Mouse (Mus musculus) frontal cortex, adult 2 months (tissue): ENCODE measurements around the gene Ssr2. TPM values are rescaled to one million over a fixed set of nuclear protein-coding genes. Genes with fewer than 3 reads are reported as not detected.
"Not testable (repeated sequence)": the region's sequence is repeated elsewhere in the genome, so short reads cannot be mapped to it uniquely, and the experiment has no call there.

ENCODE experiments used
- DNase-seq, 2 experiments: peaks; one replicate each; pipeline ENCODE4 v3.0.0; 2022; ENCODE audit warnings: low spot score in 1 of 2; ENCODE audit errors: extremely low spot score in 1 of 2
- polyA plus RNA-seq: library from polyadenylated mRNA; depleted of rRNA; stranded (reverse); fragments of >200 nt; gene quantifications from 2 replicates; pipeline ENCODE4 v1.2.3, GENCODE M21; 2012

Gene Ssr2
- polyA plus RNA-seq, 1 experiment = 111 TPM

DNA sequence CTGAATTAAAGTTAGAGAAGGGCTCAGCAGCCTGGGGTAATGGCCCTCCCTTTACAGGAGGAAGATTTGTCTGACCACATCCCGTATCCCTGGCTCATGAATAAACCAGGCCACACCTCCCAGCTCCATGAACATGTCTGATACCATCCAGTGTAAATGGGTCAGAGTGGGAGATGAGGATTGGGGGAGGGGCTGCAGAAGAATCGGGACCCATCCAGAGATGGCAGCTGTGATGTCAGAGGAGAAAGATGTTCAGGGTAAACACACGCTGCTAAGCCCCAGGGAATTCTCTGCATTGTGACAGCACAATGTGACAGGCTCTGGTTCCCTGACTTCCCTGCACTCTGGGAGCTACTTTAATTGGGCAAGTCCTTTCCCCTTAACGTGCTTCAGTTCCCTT lies 12.2 kb upstream of the Ssr2 start:
- no peak for DNase-seq

DNA sequence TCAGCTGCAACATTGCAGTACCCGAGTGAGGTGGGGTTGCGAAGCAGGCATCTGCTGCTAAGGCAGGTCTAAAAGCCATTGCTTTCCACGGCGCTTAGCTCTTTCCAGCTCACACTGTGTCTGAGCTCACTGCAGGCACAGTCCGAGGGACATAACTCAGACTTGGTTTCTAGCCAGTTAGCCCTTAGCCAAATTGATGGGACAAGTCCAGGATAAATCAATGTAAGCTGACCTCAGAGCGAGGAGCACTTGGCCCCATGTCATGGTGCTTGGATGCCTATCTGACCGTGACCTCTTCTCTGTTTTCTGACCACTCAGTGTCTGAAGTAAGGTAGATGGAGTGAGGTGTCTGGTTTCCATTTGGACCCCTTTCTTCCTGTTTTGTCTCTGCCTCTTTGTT lies 11.7 kb upstream of the Ssr2 start:
- no peak for DNase-seq

DNA sequence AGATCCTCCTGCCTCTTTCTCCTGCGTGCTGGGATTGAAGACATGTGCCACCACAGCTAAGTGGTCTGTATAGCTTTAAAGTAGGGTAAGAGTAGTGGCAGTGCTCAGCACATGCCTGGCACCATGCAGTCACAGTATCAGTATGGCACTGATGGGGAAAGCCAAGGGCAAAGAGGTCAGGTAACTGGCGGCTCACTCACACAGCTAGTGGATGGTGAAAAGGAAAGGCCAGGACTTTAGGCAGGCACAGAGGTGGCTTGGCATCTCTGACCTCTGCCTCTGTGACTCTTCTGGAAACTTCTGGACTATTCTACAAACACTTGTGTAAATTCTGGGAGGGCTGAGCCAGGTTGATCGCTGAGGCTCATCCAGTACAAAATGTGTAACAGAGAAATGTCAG lies 9.6 kb upstream of the Ssr2 start:
- no peak for DNase-seq

DNA sequence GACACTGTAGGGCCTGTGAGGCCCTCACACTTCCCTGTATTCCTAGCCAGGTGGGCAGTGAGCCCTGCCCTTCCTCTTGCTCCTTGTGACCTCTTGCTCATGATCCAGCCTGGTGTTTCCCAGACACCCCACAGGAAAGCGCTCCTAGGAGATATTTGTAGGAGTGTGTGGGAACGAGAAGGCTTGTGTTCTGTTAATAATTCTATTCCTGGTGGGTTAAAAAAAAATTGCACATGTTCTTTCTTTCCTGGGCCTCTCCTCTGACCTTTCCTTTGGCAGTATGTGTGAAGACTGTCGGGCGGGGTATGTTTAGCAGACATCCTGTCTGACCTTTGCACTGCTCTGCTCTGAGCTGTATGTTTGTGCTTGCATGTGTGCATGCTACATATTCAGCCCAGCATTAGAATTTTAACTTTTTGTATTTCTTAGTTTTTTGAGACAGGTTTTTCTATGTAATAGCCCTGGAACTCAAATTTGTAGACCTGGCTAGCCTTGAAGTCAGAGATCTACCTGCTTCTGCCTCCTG lies 9.1 kb upstream of the Ssr2 start:
- DNase-seq = no peak

DNA sequence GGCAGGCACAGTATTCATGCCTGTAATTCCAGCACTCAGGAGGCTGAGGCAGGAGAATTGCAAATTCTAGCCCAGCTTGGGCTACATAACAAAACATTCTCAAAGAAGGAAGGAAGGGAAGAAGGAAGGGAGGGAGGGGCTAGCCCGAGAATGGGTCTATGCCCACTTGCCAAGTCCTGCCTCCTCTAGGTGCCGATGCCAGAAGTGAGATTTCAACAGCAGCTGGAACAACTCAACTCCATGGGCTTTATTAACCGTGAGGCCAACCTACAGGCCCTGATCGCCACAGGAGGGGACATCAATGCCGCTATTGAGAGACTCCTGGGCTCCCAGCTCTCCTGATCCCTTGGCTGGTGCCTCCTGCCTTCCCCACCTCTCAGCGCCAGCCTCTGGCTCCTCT lies 7.8 kb upstream of the Ssr2 start:
- no peak for DNase-seq

DNA sequence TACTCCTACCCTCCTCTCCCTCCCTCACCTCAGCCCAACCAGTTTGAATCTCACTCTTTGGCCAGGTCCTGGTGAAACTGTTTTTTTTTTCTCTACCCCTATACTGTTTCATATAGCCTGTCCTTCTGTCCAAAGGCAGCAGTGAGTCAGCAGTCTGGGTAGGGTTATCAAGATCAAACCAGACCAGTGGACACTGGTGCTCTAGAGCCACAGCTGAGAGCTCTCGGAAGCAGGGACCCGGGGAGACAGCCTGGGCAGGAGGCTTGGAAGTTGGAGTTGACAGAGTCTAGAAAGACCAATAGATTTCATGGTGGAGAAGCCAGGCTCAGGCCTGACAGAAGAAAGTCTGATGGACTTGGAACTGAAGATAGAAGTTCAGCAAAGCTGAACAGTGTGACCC lies 7.1 kb upstream of the Ssr2 start:
- DNase-seq = no peak

DNA sequence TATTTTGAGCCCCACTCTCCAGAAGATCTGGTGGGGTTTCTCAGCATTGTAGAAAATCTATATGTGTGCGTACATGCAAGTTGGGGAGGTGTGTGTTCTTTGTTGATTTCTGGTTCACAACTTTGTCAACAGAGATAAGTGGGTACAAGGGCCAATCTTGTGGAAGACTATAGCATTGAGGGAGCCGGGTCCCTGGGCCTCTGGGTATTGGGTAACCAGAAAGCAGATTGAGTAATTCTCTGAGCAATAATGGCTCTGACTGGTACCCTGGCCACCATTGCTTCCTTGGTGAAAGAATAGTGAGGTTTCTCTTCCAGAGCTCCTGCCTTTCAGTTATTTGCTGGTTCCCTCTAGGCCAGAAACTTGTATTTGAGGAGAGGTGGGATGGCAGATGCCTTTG lies 6.6 kb upstream of the Ssr2 start:
- DNase-seq = no peak

DNA sequence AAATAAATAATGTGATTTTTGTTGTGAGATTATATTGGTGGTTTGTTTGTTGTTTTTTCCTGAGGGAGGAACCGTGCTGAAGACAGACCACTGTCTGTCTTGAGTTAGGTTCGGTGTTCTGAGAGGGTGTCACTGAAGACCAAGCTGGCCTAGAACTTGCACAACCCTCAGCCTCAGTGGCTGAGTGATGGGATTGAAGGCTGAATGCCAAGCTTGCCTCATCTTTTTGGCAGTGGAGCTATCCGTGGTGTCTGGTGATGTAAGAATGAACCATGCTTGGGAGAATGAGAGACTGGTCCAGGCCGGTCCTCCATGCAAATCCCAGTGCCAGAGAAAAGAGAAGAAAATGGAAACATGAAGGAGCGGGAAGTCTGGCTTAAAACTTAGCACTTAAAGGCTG lies 6.0 kb upstream of the Ssr2 start:
- no peak for DNase-seq

DNA sequence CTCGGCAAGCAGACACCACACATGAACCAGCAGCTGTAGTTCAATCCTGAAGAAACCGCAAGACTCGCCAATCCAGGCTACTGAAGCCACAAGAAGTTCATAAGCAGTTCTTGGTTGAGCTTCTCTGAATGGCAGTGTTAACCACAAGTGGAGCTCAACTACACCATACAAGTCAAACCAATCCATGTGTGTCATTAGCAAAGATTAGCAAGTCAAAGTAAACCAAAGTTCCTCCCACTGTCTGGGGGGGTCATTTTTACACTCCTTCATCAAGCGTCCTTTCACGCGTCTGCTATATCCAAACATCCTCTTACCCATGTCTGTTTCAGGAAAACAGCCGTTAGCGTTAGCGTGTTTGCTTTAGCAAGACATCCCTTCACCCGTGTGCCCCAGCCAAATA lies 5.3 kb upstream of the Ssr2 start:
- no peak for DNase-seq

DNA sequence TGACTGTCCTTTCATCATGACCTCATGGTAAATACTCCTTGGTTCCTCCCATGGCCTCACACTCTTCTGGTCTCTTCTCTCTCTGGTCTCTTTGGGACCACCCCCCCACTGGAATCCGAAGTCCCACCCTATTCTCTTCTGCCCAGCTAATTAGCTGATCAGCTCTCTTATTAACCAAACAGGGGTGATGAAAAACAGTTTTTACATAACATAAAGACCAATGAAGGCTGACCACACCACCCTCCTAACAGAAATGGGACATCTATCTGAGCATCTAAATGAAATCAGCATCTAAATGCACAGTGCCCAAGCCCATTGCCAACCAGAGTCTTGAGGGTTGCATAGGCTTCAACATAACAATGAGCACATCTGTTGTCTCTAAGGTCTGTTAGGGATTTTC lies 3.8 kb upstream of the Ssr2 start:
- DNase-seq = no peak

DNA sequence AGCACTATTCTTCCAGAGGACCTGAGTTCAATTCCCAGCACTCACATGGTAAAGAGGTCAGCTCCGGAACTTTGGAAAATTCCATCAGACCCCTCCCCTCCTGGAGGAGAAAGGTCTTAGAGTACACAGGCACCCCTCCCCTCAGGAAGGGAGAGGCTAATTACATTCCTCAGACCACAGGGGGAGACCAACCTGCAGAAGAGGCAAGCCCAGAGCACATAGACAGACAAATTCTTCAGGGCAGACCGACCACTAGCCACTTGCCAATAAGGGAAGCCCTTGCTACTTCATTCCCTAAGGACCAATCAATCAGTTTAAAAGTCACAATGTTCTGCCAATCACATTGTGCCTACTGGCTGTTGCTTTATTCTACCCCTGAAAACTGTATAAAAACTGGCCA lies 2.8 kb upstream of the Ssr2 start:
- no peak for DNase-seq

DNA sequence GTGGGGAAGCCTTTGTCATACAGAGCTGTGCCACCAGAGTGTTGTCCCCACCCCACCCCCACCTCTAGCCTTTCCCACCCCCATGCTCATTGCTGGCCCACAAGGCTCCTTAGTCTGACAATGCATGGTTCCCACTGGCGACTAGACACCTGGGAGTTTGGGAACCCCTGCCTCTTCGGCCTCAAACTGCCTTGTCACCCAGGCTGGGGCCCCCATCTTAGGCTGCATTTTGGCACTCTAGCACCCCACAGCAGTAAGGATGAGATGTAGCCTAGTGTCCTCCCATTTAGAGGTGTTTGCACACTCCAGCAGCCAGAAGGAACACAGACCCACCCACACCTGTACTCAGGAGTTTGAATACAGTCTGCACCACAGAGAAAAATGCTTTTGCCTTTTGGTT lies 1.9 kb upstream of the Ssr2 start:
- DNase-seq = no peak

DNA sequence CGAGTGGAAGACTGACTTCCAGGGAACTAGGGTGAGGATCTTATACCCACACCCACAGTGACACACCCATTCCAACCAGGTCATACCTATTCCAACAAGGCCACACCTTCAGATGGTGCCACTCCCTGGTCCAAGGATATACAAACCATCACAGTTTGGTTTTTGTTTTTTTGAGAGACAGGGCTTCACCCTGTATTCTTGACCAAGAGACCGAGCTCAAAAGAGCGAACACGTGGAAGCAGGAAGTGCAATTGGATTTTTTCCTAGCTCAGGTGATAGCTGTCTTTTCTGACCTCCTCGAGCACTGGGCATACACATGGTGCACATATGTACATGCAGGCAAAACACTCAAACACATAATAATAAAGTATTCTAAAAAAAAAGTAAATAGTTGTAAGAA lies 2.2 kb downstream of the Ssr2 start:
- DNase-seq = not testable (repeated sequence)

DNA sequence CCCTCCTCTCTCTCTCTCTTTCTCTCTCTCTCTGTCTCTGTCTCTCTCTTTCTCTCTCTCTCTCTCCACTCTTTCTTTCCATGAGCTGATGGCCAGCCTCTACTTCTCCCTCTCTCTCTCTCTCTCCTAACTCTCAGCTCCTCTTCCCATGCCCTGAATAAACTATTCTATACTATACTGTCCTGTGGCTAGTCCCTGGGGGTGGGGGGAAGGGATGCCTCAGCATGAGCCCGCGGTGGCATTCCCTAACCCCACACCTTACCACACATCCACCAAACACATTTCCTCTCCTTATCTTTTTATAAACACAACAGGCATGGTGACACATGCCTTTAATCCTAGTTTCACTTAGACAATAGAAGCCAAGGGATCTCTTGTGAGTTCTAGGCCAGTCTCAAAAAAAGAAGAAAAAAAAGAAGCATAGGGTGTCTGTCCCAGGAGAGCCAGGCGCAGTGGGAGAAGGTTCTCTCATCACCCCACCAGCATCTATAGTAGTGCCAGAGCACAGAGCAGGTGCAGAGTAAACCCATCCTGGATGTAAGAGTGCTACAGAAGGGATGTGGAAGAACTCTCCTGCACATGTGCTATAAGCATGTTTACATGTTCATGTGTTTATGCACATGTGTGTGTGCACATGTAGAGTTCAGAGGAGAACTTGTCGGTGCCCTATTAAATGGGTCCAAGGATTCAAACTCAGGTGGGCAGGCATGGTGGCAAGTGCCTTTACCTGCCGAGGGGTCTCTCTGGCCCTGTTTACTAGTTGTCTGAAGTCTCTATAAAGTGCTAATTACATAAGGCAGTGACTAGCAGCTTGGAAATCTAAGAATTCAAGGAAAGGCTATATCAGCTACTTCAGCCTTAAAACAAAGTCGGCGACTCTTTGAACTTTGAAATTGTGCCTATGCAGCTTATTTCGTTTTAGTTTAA lies 3.1 kb downstream of the Ssr2 start:
- DNase-seq = no peak

DNA sequence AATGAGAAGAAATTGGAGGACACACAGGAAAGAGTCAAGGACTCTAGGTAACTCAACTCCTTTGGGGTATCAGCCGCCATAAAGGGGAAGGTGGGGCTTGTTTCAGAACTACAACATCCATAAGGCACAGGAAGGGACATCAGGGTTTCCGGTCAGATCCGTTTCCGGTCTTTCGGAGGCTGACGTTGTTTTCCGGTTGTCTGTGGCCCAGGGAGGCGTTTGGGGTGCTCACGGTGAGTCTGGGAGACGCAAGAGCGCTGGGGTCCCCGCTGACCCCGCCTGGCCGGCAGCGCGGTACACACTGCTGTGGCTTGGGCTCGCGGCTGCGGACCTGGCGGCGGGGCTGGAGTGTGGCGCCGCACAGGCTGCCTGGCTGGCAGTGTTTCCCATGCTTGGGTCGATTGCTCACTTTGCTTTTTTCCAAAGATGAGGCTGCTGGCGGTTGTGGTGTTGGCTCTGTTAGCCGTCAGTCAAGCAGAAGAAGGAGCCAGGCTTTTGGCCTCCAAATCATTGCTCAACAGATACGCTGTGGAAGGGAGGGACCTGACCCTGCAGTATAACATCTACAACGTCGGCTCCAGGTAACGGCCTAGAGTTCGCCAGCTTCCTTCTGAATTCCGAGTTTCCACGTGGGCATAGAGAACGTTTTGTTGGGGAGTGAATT lies 3.9 kb downstream of the Ssr2 start:
- DNase-seq = peak; percentile 80 to 86

DNA sequence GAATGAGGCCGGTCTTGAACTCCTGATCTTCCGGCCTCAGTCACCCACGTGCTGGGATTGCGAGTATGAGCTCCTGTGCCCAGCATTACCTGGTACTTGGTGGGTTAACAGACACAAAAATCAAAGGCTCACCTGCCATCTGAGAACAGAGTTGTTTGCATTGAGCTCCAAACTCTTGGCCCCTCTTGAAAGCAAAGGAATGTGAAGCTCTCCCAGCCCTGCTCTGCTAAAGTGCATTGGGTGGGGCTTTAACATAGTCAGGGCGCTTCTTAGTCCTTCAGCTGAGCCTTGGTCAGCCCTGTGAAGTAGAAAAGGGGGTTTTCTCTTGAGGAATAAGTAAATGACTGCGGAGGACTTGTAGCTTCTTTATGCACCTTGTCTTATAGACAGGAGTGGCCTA lies 10.1 kb downstream of the Ssr2 start:
- no peak for DNase-seq

DNA sequence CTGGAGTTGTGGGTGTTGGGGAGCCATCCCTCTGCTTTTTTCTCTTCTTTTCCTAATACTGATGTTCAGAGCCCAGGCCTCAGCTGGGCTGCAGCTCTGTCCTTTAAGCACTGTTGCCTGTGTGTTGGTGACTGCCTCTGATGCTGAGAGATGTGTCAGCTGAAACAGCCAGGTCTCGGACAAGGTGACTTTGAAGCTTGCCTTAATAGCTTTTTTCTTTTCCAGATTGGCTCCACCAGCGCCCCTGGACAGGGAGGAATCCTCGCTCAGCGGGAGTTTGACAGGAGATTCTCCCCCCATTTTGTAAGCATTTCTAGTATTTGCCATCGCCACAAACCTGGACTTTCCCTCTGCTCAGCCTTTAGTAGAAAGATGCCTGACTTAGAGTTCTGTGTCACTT lies 11.0 kb downstream of the Ssr2 start:
- no peak for DNase-seq

DNA sequence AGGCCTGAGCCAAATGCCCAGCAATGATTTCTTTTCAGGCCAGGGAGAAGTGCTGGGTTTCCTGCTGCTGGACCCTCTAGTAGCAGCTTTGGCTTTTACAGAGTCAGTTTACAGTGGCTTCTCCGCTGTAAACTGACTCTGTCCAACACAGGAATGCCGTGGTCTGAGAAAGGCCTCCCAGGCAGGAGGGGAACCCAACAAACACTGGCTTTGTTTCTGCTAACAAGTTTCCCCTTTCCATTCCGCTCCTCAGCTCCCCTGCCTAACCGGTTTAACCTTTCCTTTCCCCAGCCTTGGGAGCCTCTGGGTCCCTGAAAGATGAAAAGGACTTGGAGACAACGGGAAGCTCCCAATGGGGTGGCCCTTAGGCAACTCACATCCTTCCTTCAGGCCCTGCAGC lies 14.6 kb downstream of the Ssr2 start:
- DNase-seq = no peak

DNA sequence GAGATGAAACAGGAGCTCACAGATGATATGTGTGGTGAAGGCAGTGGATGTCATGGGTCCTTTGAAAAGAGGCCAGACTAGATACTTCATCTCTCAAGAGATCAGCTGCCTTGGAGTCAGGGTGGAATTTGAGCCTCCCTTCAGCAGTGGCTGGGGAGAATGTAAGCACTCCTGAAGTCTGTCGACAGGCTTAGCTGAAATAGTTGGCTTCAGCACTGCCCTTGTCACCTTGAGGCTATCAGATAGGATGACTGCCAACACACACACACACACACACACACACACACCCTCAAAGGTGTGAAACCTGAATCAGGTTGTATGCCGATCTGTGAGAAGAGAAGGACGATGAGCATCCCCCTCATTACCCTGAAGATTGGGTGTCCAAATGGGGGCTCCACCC lies 15.4 kb downstream of the Ssr2 start:
- DNase-seq = no peak

DNA sequence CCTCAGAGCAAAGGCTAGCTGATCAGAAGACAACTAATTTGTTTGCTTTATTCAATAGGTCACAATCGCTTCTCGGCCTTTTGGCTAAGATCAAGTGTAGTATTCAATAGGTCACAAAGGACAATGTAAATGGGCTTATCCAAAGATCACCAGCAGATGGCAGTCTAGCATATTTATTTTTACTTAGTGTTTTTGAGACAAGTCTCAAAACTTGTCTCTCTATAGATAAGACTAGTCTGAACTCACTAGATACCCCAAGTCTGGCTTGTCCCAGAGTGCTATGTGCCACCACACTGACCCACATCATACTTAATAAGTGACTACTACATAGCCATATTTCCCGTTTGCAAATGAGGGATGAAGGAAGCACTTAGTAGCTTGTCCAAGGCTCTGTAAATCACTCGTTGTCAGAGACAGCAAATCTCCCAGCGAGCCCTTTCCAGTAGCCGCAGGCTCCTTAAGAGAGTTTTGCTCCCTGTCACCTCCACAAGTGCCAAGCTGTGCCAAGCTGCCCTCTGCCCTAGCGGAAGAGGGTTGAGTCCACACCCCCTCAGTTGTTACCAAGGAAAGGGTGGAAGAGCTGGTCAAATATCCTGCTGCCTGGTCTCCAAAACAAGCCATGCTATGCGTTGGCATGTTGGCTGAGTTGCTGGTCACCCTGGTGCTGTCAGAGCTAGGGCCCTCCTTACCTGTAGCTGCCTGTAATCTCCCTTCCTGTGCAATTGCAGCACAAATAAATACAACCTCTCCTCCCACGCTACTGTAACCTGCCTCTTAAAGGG lies 16.5 kb downstream of the Ssr2 start:
- peak in 1 of 2 experiments; percentile 81 for DNase-seq

DNA sequence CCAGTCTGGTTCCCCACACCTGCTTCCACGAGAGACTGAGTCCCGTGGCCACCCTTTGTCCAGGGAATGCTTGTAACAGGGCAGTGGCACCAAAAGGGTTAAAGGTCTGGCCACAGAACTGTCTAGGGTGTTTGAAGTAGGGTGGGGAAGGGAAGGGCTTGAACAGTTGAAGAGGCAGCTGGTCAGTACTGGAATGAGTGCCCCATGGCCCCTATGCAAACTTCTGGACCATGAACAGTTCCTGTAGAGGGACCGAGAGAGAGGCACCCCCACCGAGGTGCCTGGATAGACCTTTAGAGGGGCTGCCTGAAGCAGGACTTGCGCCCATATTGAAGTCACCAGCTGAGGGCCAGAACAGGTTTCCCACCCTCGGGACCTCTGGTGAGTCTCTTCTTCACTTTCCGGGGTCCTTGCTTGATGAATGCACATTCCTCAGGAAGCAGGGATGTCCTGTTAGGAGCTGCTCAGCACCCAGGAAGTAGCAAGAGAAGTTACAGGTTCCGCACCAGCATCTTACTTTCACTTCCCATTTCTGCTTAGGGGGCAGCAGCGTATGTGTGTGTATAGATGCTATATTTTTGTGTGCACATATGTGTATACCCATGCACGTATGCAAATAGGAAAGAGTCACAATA lies 17.4 kb downstream of the Ssr2 start:
- no peak for DNase-seq
